Mouse (Mus musculus) CD8-positive naive resting alpha-beta T cell, adult 57 days (primary cell): ENCODE data around the gene Chl1. TPM values are rescaled to one million over a fixed set of nuclear protein-coding genes. Genes with fewer than 3 reads are reported as not detected.

ENCODE experiments used
- total RNA-seq: library from RNA; stranded (reverse); gene quantifications from one replicate; pipeline ENCODE4 v1.2.4, GENCODE M21; 2023

The Chl1 gene
- total RNA-seq = not detected

GRCm38 (mm10) chr6:103510392-103511289, at the start of gene Chl1:
Gene Chl1 (plus strand): TSS chr6:103510586.

